Mouse (Mus musculus): ENCODE measurements around the gene Olfr1018. TPM values are rescaled to one million over a fixed set of nuclear protein-coding genes. Genes with fewer than 3 reads are reported as not detected.

Gene Olfr1018
- polyA plus RNA-seq, 1 experiment from 2014 or later: not detected

- 68% methylated on average over 1 of the region's 1 CpGs for WGBS
- Histone ChIP-seq H3K4me1 (replicated peaks; ENCODE audit: insufficient read depth, low read length) (no peaks in the 10 kb centered on the region), H3K4me3 (replicated peaks; ENCODE audit: low read depth, low read length) (no peak within 1 kb of the TSS), H3K9ac (ENCODE audit: low read depth, low read length) (no peak within 1 kb of the TSS), H3K36me3 (ENCODE audit: insufficient read depth, low read length) (no peaks in the 10 kb centered on the region), H3K4me2 (ENCODE audit: low read length) (no peak within 1 kb of the TSS), H3K27ac (no peak within 1 kb of the TSS), H3K27me3 (ENCODE audit: insufficient read depth, low read length) (no peaks in the 10 kb centered on the region), H3K9me3 (replicated peaks; ENCODE audit: low read length) (no peaks in the 10 kb centered on the region)
- no peak for ATAC-seq (replicated peaks; ENCODE audit: low FRiP score, low read depth)
- no peak for DNase-seq (ENCODE audit: low spot score)
- TF ChIP-seq CTCF (IDR thresholded peaks at IDR 0.05; ENCODE audit: low read depth): no peak
Measured at GRCm38 (mm10) chr2:85846730-85847129, 28.5 kb downstream of the Olfr1018 start, which contains the start of gene Olfr1020. TSS of gene Olfr1020 (plus strand) at chr2:85847030.

GRCm38 (mm10) chr2:85868294-85868693 is 50.0 kb downstream of the Olfr1018 start, which contains the start of gene Olfr1022:
TSS of gene Olfr1022 (plus strand) at chr2:85868594.
- no peak for ATAC-seq (replicated peaks; ENCODE audit: low FRiP score, low read depth)
- Histone ChIP-seq H3K4me2 (ENCODE audit: low read length) (no peak within 1 kb of the TSS), H3K27ac (no peak within 1 kb of the TSS), H3K36me3 (ENCODE audit: insufficient read depth, low read length) (no peaks in the 10 kb centered on the region), H3K4me1 (replicated peaks; ENCODE audit: insufficient read depth, low read length) (no peaks in the 10 kb centered on the region), H3K9me3 (replicated peaks; ENCODE audit: low read length) (no peaks in the 10 kb centered on the region), H3K4me3 (replicated peaks; ENCODE audit: low read depth, low read length) (no peak within 1 kb of the TSS), H3K27me3 (ENCODE audit: insufficient read depth, low read length) (no peaks in the 10 kb centered on the region), H3K9ac (ENCODE audit: low read depth, low read length) (no peak within 1 kb of the TSS)
- DNase-seq (ENCODE audit: low spot score): no peak
- WGBS: 58% methylated on average over 2 of the region's 2 CpGs
- TF ChIP-seq CTCF (IDR thresholded peaks at IDR 0.05; ENCODE audit: low read depth): no peak

Other genes starting within 250 kb of the Olfr1018 start
- gene Olfr996, start 239.3 kb upstream of the Olfr1018 start, polyA plus RNA-seq (2015; fragmentation: Nextera tagmentation; extraction: Ambion mirVana): not detected in 2 replicates
- not detected in 2 replicates for gene Olfr998, start 229.5 kb upstream of the Olfr1018 start, polyA plus RNA-seq (2015; fragmentation: Nextera tagmentation; extraction: Ambion mirVana)
- gene Olfr1000, start 206.6 kb upstream of the Olfr1018 start, polyA plus RNA-seq (2015; fragmentation: Nextera tagmentation; extraction: Ambion mirVana): not detected in 2 replicates
- gene Olfr1002, start 167.8 kb upstream of the Olfr1018 start, polyA plus RNA-seq (2015; fragmentation: Nextera tagmentation; extraction: Ambion mirVana): not detected in 2 replicates
- gene Olfr154, start 154.0 kb upstream of the Olfr1018 start, polyA plus RNA-seq (2015; fragmentation: Nextera tagmentation; extraction: Ambion mirVana): not detected in 2 replicates
- gene Olfr1006, start 139.7 kb upstream of the Olfr1018 start, polyA plus RNA-seq (2015; fragmentation: Nextera tagmentation; extraction: Ambion mirVana): not detected in 2 replicates
- not detected in 2 replicates for gene Olfr1008, start 129.0 kb upstream of the Olfr1018 start, polyA plus RNA-seq (2015; fragmentation: Nextera tagmentation; extraction: Ambion mirVana)
- not detected in 2 replicates for gene Olfr1009, start 103.1 kb upstream of the Olfr1018 start, polyA plus RNA-seq (2015; fragmentation: Nextera tagmentation; extraction: Ambion mirVana)
- gene Olfr1012, start 55.7 kb upstream of the Olfr1018 start, polyA plus RNA-seq (2015; fragmentation: Nextera tagmentation; extraction: Ambion mirVana): not detected in 2 replicates
- not detected in 2 replicates for gene Olfr1013, start 51.4 kb upstream of the Olfr1018 start, polyA plus RNA-seq (2015; fragmentation: Nextera tagmentation; extraction: Ambion mirVana)
- gene Olfr1014, start 45.8 kb upstream of the Olfr1018 start, polyA plus RNA-seq (2015; fragmentation: Nextera tagmentation; extraction: Ambion mirVana): not detected in 2 replicates
- not detected in 2 replicates for gene Olfr1015, start 36.5 kb upstream of the Olfr1018 start, polyA plus RNA-seq (2015; fragmentation: Nextera tagmentation; extraction: Ambion mirVana)
- not detected in 2 replicates for gene Olfr1016, start 15.9 kb upstream of the Olfr1018 start, polyA plus RNA-seq (2015; fragmentation: Nextera tagmentation; extraction: Ambion mirVana)
- gene Olfr1019, start 27.0 kb downstream of the Olfr1018 start, polyA plus RNA-seq (2015; fragmentation: Nextera tagmentation; extraction: Ambion mirVana): not detected in 2 replicates
- not detected in 2 replicates for gene Olfr1020, start 28.6 kb downstream of the Olfr1018 start, polyA plus RNA-seq (2015; fragmentation: Nextera tagmentation; extraction: Ambion mirVana)
- gene Olfr1022, start 50.1 kb downstream of the Olfr1018 start, polyA plus RNA-seq (2015; fragmentation: Nextera tagmentation; extraction: Ambion mirVana): not detected in 2 replicates
- gene Olfr1023, start 67.2 kb downstream of the Olfr1018 start, polyA plus RNA-seq (2015; fragmentation: Nextera tagmentation; extraction: Ambion mirVana): not detected in 2 replicates
- not detected in 2 replicates for gene Olfr1024, start 86.6 kb downstream of the Olfr1018 start, polyA plus RNA-seq (2015; fragmentation: Nextera tagmentation; extraction: Ambion mirVana)
- not detected in 2 replicates for gene Olfr1025-ps1, start 96.7 kb downstream of the Olfr1018 start, polyA plus RNA-seq (2015; fragmentation: Nextera tagmentation; extraction: Ambion mirVana)
- gene Olfr1026, start 103.1 kb downstream of the Olfr1018 start, polyA plus RNA-seq (2015; fragmentation: Nextera tagmentation; extraction: Ambion mirVana): not detected in 2 replicates
- gene Olfr1028, start 132.0 kb downstream of the Olfr1018 start, polyA plus RNA-seq (2015; fragmentation: Nextera tagmentation; extraction: Ambion mirVana): not detected in 2 replicates
- not detected in 2 replicates for gene Olfr1029, start 155.4 kb downstream of the Olfr1018 start, polyA plus RNA-seq (2015; fragmentation: Nextera tagmentation; extraction: Ambion mirVana)
- not detected in 2 replicates for gene Olfr1030, start 160.8 kb downstream of the Olfr1018 start, polyA plus RNA-seq (2015; fragmentation: Nextera tagmentation; extraction: Ambion mirVana)
- not detected in 2 replicates for gene Olfr1031, start 171.8 kb downstream of the Olfr1018 start, polyA plus RNA-seq (2015; fragmentation: Nextera tagmentation; extraction: Ambion mirVana)
- not detected in 2 replicates for gene Olfr1032, start 187.1 kb downstream of the Olfr1018 start, polyA plus RNA-seq (2015; fragmentation: Nextera tagmentation; extraction: Ambion mirVana)
- 5.0 and 5.4 TPM in 2 replicates for gene Olfr1033, start 202.2 kb downstream of the Olfr1018 start, polyA plus RNA-seq (2015; fragmentation: Nextera tagmentation; extraction: Ambion mirVana)
- gene Olfr1034, start 227.4 kb downstream of the Olfr1018 start, polyA plus RNA-seq (2015; fragmentation: Nextera tagmentation; extraction: Ambion mirVana): 0.04 and 0.09 TPM in 2 replicates